Mouse (Mus musculus) stomach, embryonic 14.5 days (tissue): ENCODE results near the gene Dnph1. TPM values are rescaled to one million over a fixed set of nuclear protein-coding genes. Genes with fewer than 3 reads are reported as not detected.

ENCODE experiments used
- ATAC-seq: fragments of 200-750 bp; cut with Nextera tagmentation; 2 replicates; pipeline ENCODE4 v1.8.0; 2017; ENCODE audit warnings: low read depth, moderate TSS enrichment; ENCODE audit not compliant: insufficient number of reproducible peaks, insufficient read depth, low FRiP score
- H3K27ac ChIP-seq: fragments of 300-500 bp; sonication (generic); 2 replicates; pipeline ENCODE4 v1.5.1; 2014; ENCODE audit warnings: mild to moderate bottlenecking, low read length, moderate library complexity, mixed read lengths
- H3K27me3 ChIP-seq: fragments of 300-500 bp; sonication (generic); 2 replicates; pipeline ENCODE4 v1.6.1; 2014; ENCODE audit warnings: low read length, control low read depth, mixed read lengths; ENCODE audit not compliant: control insufficient read depth, insufficient read depth
- H3K36me3 ChIP-seq: fragments of 300-500 bp; sonication (generic); 2 replicates; pipeline ENCODE4 v1.6.1; 2014; ENCODE audit warnings: mild to moderate bottlenecking, control low read depth, low read length, moderate library complexity, mixed read lengths; ENCODE audit not compliant: control insufficient read depth, insufficient read depth
- H3K4me1 ChIP-seq: fragments of 300-500 bp; sonication (generic); 2 replicates; pipeline ENCODE4 v1.6.1; 2014; ENCODE audit warnings: low read length, control low read depth, mixed read lengths; ENCODE audit not compliant: control insufficient read depth, insufficient read depth
- H3K4me2 ChIP-seq: fragments of 300-500 bp; sonication (generic); replicated peaks from 2 replicates; pipeline ENCODE4 v1.6.1; 2014; ENCODE audit warnings: low read depth, low read length, control low read depth
- H3K4me3 ChIP-seq: fragments of 300-500 bp; sonication (generic); 2 replicates; pipeline ENCODE4 v1.5.1; 2014; ENCODE audit warnings: low read depth, low read length, control low read depth
- H3K9ac ChIP-seq: fragments of 300-500 bp; sonication (generic); replicated peaks from 2 replicates; pipeline ENCODE4 v1.6.1; 2014; ENCODE audit warnings: low read depth, mild to moderate bottlenecking, control low read depth, low read length, moderate library complexity, mixed read lengths
- H3K9me3 ChIP-seq: fragments of 300-500 bp; sonication (generic); 2 replicates; pipeline ENCODE4 v1.6.1; 2016; ENCODE audit warnings: low read depth, low read length, control low read depth; ENCODE audit not compliant: control insufficient read depth
- WGBS: fragments of 180-500 bp; shearing (Covaris S2); extraction: QIAGEN DNeasy Blood & Tissue Kit; methylation state at CpG from one replicate; pipeline ENCODE4 v1.1.7; 2014; 5-methylcytosine and 5-hydroxymethylcytosine counted together
- polyA plus RNA-seq: library from polyadenylated mRNA; unstranded; fragments of >200 nt; fragmentation: Nextera tagmentation; extraction: Ambion mirVana; gene quantifications from 2 replicates; pipeline ENCODE4 v1.2.1, GENCODE M21; 2014

Gene Dnph1
- polyA plus RNA-seq, 1 experiment from 2014 or later = 65.5 TPM

DNA sequence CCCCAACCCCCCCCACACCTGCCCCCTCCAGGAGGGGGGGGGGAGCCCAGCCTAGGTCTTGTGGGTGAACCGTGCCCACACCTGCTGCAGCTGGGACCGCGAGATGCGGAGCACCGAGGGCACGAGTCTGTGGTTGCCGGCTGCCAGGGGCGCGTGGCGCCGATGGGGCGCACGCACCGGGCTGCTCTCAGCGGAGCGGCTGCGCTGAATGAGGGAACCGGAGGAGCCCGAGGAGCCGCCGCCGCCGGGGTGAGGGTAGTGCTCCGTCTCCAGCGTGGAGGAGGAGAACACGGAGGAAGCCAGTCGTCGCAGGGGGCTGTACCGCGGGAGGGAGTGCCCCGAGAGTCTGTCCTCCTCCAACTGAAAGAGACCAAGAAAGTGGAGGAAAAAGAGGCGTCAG is 35.8 kb upstream of the Dnph1 start:
- no peaks in the 10 kb centered on the region for H3K9me3 ChIP-seq
- WGBS = under 1% methylated on average over 32 of the region's 32 CpGs
- ATAC-seq = no peak
- H3K36me3 ChIP-seq = no peaks in the 10 kb centered on the region
- peak overlapping the region; percentile 30 for H3K4me3 ChIP-seq
- H3K4me1 ChIP-seq = peaks cover 9% of the 10 kb centered on the region
- peaks cover 26% of the 10 kb centered on the region for H3K27me3 ChIP-seq
- 0 out of 2 replicates have a peak overlapping the region, but pooled peaks have one; percentile 18 for H3K9ac ChIP-seq
- peak overlapping the region; percentile 57 for H3K4me2 ChIP-seq
- no peak overlapping the region for H3K27ac ChIP-seq

DNA sequence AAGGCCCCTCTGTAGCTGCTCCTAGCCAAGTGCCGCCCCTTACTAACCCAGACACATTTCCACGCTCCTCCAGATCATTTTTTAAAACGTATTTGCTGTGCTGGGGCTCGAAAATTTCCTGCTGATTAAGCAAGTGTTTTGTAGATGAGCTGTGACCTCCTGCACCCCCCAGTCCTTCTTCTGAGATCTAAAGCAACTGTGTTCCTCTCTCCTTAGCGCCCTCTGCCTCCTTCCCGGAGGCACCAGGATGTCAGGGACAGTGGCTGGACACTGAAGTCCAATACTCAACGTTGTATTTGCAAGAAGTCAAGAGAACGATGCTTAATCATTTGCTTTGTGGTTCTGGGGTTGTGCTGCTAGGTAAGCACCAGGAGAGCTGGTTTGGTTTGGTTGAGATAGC is 35.2 kb upstream of the Dnph1 start:
- H3K4me2 ChIP-seq = peak overlapping the region; percentile 57
- ATAC-seq = no peak
- H3K9ac ChIP-seq = no peak overlapping the region
- WGBS = 8% methylated on average over 8 of the region's 8 CpGs
- H3K4me3 ChIP-seq = peak overlapping the region; percentile 30
- H3K9me3 ChIP-seq = no peaks in the 10 kb centered on the region
- no peak overlapping the region for H3K27ac ChIP-seq
- H3K36me3 ChIP-seq = no peaks in the 10 kb centered on the region
- peaks cover 6% of the 10 kb centered on the region for H3K4me1 ChIP-seq
- peaks cover 21% of the 10 kb centered on the region for H3K27me3 ChIP-seq

DNA sequence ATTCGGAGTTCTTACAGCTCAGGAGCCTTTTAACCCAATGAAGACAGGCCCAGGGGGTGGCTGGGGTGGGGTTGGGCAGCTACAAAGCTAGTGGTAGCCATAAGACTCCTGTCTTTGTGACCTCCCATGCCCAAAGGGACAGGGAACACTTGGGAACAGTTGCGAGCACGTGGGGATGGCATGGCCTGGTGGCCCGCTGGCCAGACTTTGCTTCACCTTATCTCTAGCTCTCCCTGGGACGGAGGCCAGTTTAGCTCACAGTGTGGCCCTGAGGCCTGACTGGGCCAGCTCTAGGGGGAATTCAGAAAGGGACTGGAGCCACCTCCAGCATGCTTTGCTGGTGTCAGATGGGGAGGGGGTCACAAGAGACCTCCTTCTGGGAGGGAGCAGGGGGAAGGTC is 34.3 kb upstream of the Dnph1 start:
- no peak overlapping the region for H3K27ac ChIP-seq
- peaks cover 21% of the 10 kb centered on the region; the same call in 1 of the 2 replicates for H3K27me3 ChIP-seq
- 76% methylated on average over 5 of the region's 5 CpGs for WGBS
- ATAC-seq = no peak; the same call in 1 of the 2 replicates
- no peak overlapping the region for H3K4me3 ChIP-seq
- no peak overlapping the region for H3K4me2 ChIP-seq
- H3K9ac ChIP-seq = no peak overlapping the region
- H3K9me3 ChIP-seq = no peaks in the 10 kb centered on the region
- peaks cover 6% of the 10 kb centered on the region for H3K4me1 ChIP-seq
- no peaks in the 10 kb centered on the region for H3K36me3 ChIP-seq

DNA sequence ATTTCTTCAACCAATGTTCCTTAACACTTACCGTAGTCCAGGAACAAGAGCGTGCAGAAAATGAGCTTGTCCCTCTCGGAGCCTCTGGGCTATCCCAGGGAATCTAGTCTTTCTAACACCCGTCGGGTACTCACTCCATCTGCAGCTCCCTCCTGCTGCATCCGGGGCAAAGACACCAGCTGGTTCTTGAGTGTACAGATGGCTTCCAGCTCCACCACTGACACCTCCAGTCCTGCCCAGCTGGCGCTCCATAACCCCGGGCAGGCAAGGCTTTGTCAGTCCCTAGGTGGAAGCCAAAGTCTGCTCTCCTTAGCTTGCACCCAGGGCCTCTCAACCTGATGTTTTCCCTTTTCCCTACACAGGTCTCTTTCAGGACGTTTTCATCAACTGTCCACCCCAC is 28.7 kb upstream of the Dnph1 start:
- Histone ChIP-seq H3K4me2 (no peak overlapping the region), H3K27ac (no peak overlapping the region), H3K9ac (no peak overlapping the region), H3K4me3 (no peak overlapping the region), H3K9me3 (no peaks in the 10 kb centered on the region), H3K4me1 (no peaks in the 10 kb centered on the region), H3K27me3 (no peaks in the 10 kb centered on the region), H3K36me3 (no peaks in the 10 kb centered on the region)
- ATAC-seq = no peak
- 62% methylated on average over 9 of the region's 9 CpGs for WGBS

DNA sequence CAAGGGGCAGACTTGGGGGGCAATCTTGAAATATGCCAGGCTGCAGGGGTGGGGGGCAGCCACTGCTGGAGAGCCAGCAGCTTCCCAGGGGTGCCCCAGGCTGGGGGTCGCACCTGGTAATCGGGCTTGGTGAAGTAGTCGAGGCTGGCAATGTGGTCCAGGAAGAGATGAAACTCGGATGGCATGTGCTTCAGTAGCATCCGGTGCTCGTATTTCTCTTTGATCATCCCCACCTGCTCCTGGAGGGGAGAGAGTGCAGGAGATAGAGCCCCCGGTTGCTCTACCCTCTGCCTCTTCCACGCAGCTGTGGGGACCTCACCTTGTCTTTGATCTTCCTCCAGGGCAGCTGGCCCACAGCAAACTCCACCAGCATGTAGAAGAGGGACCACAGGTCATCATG is 19.9 kb upstream of the Dnph1 start:
- H3K4me2 ChIP-seq = no peak overlapping the region
- no peak for ATAC-seq
- H3K36me3 ChIP-seq = no peaks in the 10 kb centered on the region
- WGBS = 72% methylated on average over 8 of the region's 8 CpGs
- H3K4me3 ChIP-seq = no peak overlapping the region
- no peak overlapping the region for H3K9ac ChIP-seq
- no peaks in the 10 kb centered on the region for H3K9me3 ChIP-seq
- H3K27ac ChIP-seq = no peak overlapping the region
- H3K27me3 ChIP-seq = peaks cover 4% of the 10 kb centered on the region; the same call in 1 of the 2 replicates
- no peaks in the 10 kb centered on the region for H3K4me1 ChIP-seq

DNA sequence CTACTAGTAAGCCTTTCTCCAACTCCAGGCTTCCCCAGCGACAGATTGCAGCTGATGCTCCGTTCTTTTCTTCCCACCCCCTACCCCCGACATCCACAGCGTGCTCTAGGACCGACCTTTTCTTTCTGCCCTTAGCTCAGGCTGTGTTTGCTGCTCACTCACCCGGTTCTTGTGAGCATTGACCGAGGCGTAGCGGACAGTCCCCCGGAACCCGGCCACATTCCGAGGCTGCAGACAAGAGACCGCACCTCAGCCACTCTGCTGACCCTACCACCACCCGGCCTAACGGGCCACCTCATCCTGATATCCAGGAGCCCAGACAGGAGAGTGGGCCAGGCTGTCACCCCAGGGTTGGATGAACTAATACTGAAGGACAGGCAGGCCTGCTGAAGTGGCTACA is 19.2 kb upstream of the Dnph1 start:
- WGBS = 83% methylated on average over 15 of the region's 15 CpGs
- Histone ChIP-seq H3K9me3 (no peaks in the 10 kb centered on the region), H3K27me3 (peaks cover 4% of the 10 kb centered on the region; the same call in 1 of the 2 replicates), H3K4me2 (no peak overlapping the region), H3K36me3 (no peaks in the 10 kb centered on the region), H3K9ac (no peak overlapping the region), H3K4me1 (no peaks in the 10 kb centered on the region), H3K4me3 (no peak overlapping the region), H3K27ac (no peak overlapping the region)
- no peak for ATAC-seq

DNA sequence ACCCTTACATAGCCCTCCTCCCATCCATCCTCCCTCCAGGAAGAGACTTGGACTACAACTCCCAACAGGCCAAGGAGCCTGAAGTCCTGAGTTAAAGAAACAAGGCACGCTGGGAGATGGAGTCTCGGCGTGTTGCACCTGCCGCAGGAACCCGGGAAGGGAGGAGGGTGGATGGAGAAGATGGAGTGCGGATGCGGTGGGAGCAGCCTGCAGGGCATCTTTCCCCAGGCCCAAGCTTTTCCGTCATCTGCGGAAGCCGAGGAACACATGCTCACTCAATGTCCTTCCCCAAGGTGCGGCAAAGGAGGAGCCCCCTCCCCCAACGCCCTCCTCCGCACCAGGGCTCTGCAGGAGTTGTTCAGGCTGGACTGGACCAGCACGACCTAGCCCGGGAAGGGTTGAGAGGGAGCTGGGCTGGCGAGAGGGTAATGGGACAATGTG is 12.9 kb upstream of the Dnph1 start:
- peaks cover 32% of the 10 kb centered on the region for H3K27me3 ChIP-seq
- H3K27ac ChIP-seq = no peak overlapping the region
- ATAC-seq = peak; percentile 38; the same call in 1 of the 2 replicates
- no peaks in the 10 kb centered on the region for H3K4me1 ChIP-seq
- no peaks in the 10 kb centered on the region for H3K9me3 ChIP-seq
- peak overlapping the region; percentile 41 for H3K4me2 ChIP-seq
- no peaks in the 10 kb centered on the region for H3K36me3 ChIP-seq
- no peak overlapping the region for H3K9ac ChIP-seq
- under 1% methylated on average over 16 of the region's 16 CpGs for WGBS
- peak overlapping the region; percentile 18 for H3K4me3 ChIP-seq

DNA sequence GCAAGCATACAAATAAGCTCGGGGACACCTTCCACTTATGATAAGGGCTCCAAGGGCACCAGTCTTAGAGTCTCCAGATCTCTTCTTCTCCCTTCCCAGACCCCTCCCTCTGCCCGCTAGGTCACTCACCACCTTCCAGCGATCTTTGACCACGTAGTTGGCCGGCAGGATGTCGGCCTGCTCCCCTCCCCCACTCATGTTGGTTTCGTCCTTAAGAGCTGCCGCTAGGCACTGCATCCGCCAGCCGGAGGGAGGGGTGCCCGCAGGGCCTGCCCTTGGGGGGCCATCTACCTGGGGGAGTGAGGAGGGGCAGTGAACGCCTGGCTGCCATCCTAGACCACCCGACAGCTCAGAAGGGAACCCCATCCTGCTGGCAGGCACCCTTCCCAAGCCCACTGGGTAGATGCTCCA is 12.5 kb upstream of the Dnph1 start:
- Histone ChIP-seq H3K9me3 (no peaks in the 10 kb centered on the region), H3K9ac (no peak overlapping the region), H3K4me1 (no peaks in the 10 kb centered on the region), H3K27ac (no peak overlapping the region), H3K27me3 (peaks cover 32% of the 10 kb centered on the region), H3K4me2 (peak overlapping the region; percentile 41), H3K36me3 (no peaks in the 10 kb centered on the region), H3K4me3 (peak overlapping the region; percentile 18)
- WGBS = 3% methylated on average over 13 of the region's 13 CpGs
- ATAC-seq = no peak

DNA sequence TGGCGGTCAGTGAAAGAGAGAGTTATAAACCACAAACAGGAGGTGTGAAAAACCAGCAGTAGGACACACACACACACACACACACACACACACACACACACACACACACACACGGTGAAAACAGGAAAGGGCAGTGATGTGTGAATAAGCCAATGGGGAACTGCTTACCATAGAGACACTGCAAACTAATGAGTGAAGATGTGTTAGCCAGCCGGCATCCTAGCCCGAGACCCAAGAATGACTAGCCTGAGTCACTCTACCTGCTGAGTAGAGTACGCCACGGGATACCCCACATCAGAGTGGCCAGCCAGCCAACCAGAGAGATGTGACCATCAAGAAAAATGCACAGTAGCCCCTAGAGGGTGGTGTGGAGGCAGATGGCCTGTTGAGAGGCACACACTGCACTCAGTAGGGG is 12.0 kb upstream of the Dnph1 start:
- Histone ChIP-seq H3K27me3 (peaks cover 32% of the 10 kb centered on the region), H3K4me3 (no peak overlapping the region), H3K4me2 (0 out of 2 replicates have a peak overlapping the region, but pooled peaks have one; percentile 41), H3K36me3 (no peaks in the 10 kb centered on the region), H3K27ac (no peak overlapping the region), H3K9me3 (no peaks in the 10 kb centered on the region), H3K4me1 (no peaks in the 10 kb centered on the region), H3K9ac (no peak overlapping the region)
- ATAC-seq = no peak
- 21% methylated on average over 6 of the region's 6 CpGs for WGBS
